Mouse (Mus musculus): ENCODE measurements around the gene Ears2.

DNA sequence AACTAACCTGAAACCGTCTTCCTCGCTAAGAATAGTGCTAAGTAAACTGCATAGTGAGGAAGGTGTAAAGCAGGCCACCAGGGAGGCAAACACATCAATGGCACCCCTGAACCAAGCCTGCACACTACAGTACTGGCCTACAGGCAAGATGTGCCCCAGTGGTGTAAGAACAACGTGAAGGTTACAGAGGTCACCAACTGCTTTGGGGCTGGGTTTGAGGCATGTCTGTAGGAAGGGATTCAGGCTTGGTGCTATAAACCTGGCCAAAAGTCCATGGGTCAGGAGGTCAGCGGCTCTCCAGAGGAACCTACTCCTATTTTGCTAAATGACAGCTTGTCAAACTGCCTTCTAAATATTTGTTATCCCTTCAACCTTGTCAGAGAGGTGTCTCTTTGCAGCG is 10.4 kb downstream of the Ears2 start:
- TF ChIP-seq CTCF (IDR thresholded peaks at IDR 0.05; ENCODE audit: insufficient read depth, low read length) (no peak), POLR2A (IDR thresholded peaks at IDR 0.05; ENCODE audit: borderline replicate concordance, extremely low read depth, low read depth, low read length) (no peak)

Data from lung, adult 2 months (tissue).